Mouse (Mus musculus) ES-Bruce4 (cell line): ENCODE results near the gene Clec3a. TPM values are rescaled to one million over a fixed set of nuclear protein-coding genes. Genes with fewer than 3 reads are reported as not detected.

Experiments used
- H3K27ac ChIP-seq: 2 replicates; pipeline ENCODE4 v1.5.1; 2012; ENCODE audit warnings: low read length, inconsistent platforms; ENCODE audit not compliant: insufficient read depth
- H3K27me3 ChIP-seq: 2 replicates; pipeline ENCODE4 v1.6.1; 2012; ENCODE audit warnings: mild to moderate bottlenecking, low read length, inconsistent platforms; ENCODE audit not compliant: control insufficient read depth, poor library complexity, insufficient read depth, severe bottlenecking
- H3K36me3 ChIP-seq: 2 replicates; pipeline ENCODE4 v1.6.1; 2012; ENCODE audit warnings: inconsistent platforms, mild to moderate bottlenecking, low read length, moderate library complexity; ENCODE audit not compliant: control insufficient read depth, poor library complexity, insufficient read depth, severe bottlenecking
- H3K4me1 ChIP-seq: one replicate; pipeline ENCODE4 v1.8.1; 2011; ENCODE audit warnings: low read length; ENCODE audit not compliant: control insufficient read depth, insufficient read depth
- H3K4me3 ChIP-seq: 2 replicates; pipeline ENCODE4 v1.5.1; 2011; ENCODE audit warnings: low read depth, mild to moderate bottlenecking, low read length
- H3K9ac ChIP-seq: 2 replicates; pipeline ENCODE4 v1.6.1; 2012; ENCODE audit warnings: low read depth, mild to moderate bottlenecking, inconsistent platforms; ENCODE audit not compliant: poor library complexity, severe bottlenecking
- H3K9me3 ChIP-seq: replicated peaks from 2 replicates; pipeline ENCODE4 v1.6.1; 2012; ENCODE audit warnings: mild to moderate bottlenecking, low read length, inconsistent platforms; ENCODE audit not compliant: control insufficient read depth, poor library complexity, insufficient read depth, severe bottlenecking
- CTCF ChIP-seq: IDR thresholded peaks from one replicate; pipeline ENCODE4 v1.8.1; 2011; ENCODE audit warnings: low read depth, low read length
- EP300 ChIP-seq: IDR thresholded peaks from 2 replicates; pipeline ENCODE4 v1.6.1; 2011; ENCODE audit warnings: low read depth, low read length; ENCODE audit not compliant: insufficient read depth
- POLR2A ChIP-seq: IDR thresholded peaks from one replicate; pipeline ENCODE4 v1.8.1; 2011; ENCODE audit warnings: low read length; ENCODE audit not compliant: insufficient read depth
- polyA plus RNA-seq: library from polyadenylated mRNA; stranded (reverse); fragments of >200 nt; gene quantifications from 2 replicates; pipeline ENCODE4 v1.2.4, GENCODE M21; 2011; ENCODE audit warnings: low read depth; ENCODE audit not compliant: missing spikeins, insufficient read depth, insufficient read length

Clec3a gene
- polyA plus RNA-seq, 1 experiment: not detected

GRCm38 (mm10) chr8:114421544-114421943 lies 3.7 kb downstream of the Clec3a start:
- H3K36me3 ChIP-seq: no peaks in the 10 kb centered on the region
- no peaks in the 10 kb centered on the region for H3K27me3 ChIP-seq
- TF ChIP-seq CTCF (no peak), EP300 (no peak), POLR2A (no peak)
- no peak overlapping the region for H3K4me3 ChIP-seq
- no peaks in the 10 kb centered on the region for H3K9me3 ChIP-seq
- H3K9ac ChIP-seq: no peak overlapping the region
- H3K4me1 ChIP-seq: no peaks in the 10 kb centered on the region
- no peak overlapping the region for H3K27ac ChIP-seq

- Histone ChIP-seq H3K36me3 (no peaks in the 10 kb centered on the region), H3K27me3 (no peaks in the 10 kb centered on the region), H3K4me3 (no peak overlapping the region), H3K4me1 (no peaks in the 10 kb centered on the region), H3K27ac (no peak overlapping the region), H3K9ac (no peak overlapping the region), H3K9me3 (no peaks in the 10 kb centered on the region)
- TF ChIP-seq POLR2A (no peak), CTCF (peak; percentile 84)
Measured at GRCm38 (mm10) chr8:114438236-114438635, 20.4 kb downstream of the Clec3a start.

- no peaks in the 10 kb centered on the region for H3K36me3 ChIP-seq
Measured at GRCm38 (mm10) chr8:114439334-114440204, 21.7 kb downstream of the Clec3a start, which contains the start of gene Wwox. Gene Wwox (plus strand): TSS chr8:114439655.

GRCm38 (mm10) chr8:114440205-114440589 lies 22.3 kb downstream of the Clec3a start:
- no peak for TF ChIP-seq EP300
- TF ChIP-seq POLR2A: no peak
- peak; percentile 9 for TF ChIP-seq CTCF
- Histone ChIP-seq H3K27ac (peak overlapping the region; percentile 22; the same call in 1 of the 2 replicates), H3K36me3 (no peaks in the 10 kb centered on the region), H3K4me1 (no peaks in the 10 kb centered on the region), H3K9me3 (no peaks in the 10 kb centered on the region), H3K9ac (peak overlapping the region; percentile 83), H3K4me3 (peak overlapping the region; percentile 90), H3K27me3 (no peaks in the 10 kb centered on the region)

More at GRCm38 (mm10) chr8:114439334-114440204, 21.7 kb downstream of the Clec3a start, which contains the start of gene Wwox:
- H3K4me1 ChIP-seq: no peaks in the 10 kb centered on the region
- H3K9me3 ChIP-seq: no peaks in the 10 kb centered on the region
- peak within 1 kb of the TSS; percentile 90 for H3K4me3 ChIP-seq
- H3K9ac ChIP-seq: peak within 1 kb of the TSS; percentile 83
- peak within 1 kb of the TSS; percentile 79 for H3K27ac ChIP-seq
- no peaks in the 10 kb centered on the region for H3K27me3 ChIP-seq
- TF ChIP-seq EP300 (0 out of 2 replicates have a peak, but pooled peaks have one; percentile 51), CTCF (peak; percentile 75), POLR2A (peak; percentile 54)

GRCm38 (mm10) chr8:114441616-114442015 lies 23.7 kb downstream of the Clec3a start:
- Histone ChIP-seq H3K4me1 (no peaks in the 10 kb centered on the region), H3K9me3 (no peaks in the 10 kb centered on the region), H3K9ac (no peak overlapping the region), H3K36me3 (no peaks in the 10 kb centered on the region; the same call in 1 of the 2 replicates), H3K27me3 (no peaks in the 10 kb centered on the region), H3K4me3 (no peak overlapping the region), H3K27ac (no peak overlapping the region)
- no peak for TF ChIP-seq POLR2A
- TF ChIP-seq CTCF: peak; percentile 3

- TF ChIP-seq POLR2A: no peak
- peaks cover 12% of the 10 kb centered on the region for H3K36me3 ChIP-seq
Measured at GRCm38 (mm10) chr8:114446884-114447283, 29.0 kb downstream of the Clec3a start.

More at GRCm38 (mm10) chr8:114446884-114447283, 29.0 kb downstream of the Clec3a start:
- no peaks in the 10 kb centered on the region for H3K27me3 ChIP-seq
- H3K4me1 ChIP-seq: no peaks in the 10 kb centered on the region
- no peaks in the 10 kb centered on the region for H3K9me3 ChIP-seq
- H3K27ac ChIP-seq: no peak overlapping the region
- no peak overlapping the region for H3K9ac ChIP-seq
- no peak overlapping the region for H3K4me3 ChIP-seq
